Mouse (Mus musculus): ENCODE data around the gene Gltpd2. TPM values are rescaled to one million over a fixed set of nuclear protein-coding genes. Genes with fewer than 3 reads are reported as not detected.
"Not testable (repeated sequence)": the region's sequence is repeated elsewhere in the genome, so short reads cannot be mapped to it uniquely, and the experiment has no call there.

Gltpd2 gene
- total RNA-seq (2022), result not detected

GRCm38 (mm10) chr11:70518923-70519322, at the start of gene Gltpd2:
Gene Gltpd2 (plus strand): TSS chr11:70519196.
- DNase-seq (ENCODE audit: low spot score), result no peak

- no peak for DNase-seq (ENCODE audit: low spot score)
Observed at GRCm38 (mm10) chr11:70469764-70470163, 49.2 kb upstream of the Gltpd2 start.

DNA sequence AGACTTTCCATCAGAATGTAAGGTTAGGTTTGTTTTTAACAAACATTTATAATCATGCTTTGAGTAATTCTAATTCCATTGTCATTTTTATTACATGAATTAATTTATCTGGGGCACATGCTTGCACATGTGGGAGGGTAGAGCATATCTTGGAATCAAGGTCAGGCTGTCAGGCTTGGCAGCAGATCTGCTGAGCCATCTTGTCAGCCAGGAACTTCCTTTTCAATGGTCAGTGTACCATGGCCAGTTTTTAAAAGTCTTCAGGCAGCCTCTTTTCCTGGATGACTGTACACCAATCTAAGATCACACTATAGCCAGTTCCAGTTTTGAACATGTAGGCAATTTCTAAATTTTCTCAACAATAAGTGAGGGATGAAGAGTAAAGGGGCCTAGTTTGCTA, 46.3 kb upstream of the Gltpd2 start:
- DNase-seq (ENCODE audit: low spot score), result no peak

DNA sequence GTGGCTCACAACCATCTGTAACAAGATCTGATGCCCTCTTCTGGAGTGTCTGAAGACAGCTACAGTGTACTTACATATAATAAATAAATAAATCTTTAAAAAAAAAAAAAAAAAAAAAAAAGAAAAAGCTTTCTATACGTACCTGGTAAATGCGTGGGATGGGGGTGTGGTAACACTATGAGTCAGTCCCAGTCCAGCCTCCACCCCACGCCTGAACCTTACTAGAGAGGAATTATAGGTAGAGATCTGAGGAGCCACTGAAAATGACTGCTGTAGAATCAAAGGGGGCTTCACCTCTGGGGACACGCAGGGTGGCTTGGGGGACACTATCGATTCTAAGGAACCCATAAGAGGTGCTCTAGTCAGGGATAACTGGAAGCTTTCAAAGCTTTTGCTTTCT, 45.7 kb upstream of the Gltpd2 start:
- DNase-seq (ENCODE audit: low spot score), result not testable (repeated sequence)

DNA sequence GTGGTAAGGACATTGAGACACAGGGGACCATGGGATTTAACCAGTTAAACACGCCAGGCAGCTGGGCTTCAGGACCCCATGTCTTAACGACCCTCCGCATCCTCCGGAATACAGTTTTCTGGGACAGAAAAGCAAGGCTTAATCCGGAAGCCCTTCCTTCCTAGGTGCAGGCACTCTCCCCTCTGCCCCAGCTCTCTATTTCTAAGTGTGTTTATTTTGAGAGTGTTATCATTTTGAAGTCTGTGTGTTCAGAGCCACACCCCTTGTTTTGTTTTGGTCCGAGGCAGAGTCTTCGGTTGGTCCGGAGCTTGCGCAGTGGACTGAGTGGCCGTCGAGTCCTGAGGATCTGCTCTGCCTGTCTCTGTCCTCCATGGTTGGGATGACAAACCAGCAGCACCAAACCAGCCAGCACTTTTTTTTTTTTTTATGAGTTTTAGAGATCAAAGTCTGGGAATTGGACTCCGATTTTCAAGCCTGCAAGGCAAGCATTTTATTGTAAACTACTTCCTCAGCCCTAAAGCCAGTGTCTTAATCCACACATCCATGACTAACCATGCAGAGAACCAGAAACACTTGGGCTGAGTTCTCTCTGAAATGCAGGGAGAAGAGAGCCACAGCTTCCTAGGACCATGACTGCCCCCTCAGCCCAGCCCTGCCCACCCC, 44.0 kb upstream of the Gltpd2 start:
- no peak for DNase-seq (ENCODE audit: low spot score)

- DNase-seq (ENCODE audit: low spot score), result no peak
Observed at GRCm38 (mm10) chr11:70485498-70485897, 33.5 kb upstream of the Gltpd2 start.

GRCm38 (mm10) chr11:70487816-70488215, 31.2 kb upstream of the Gltpd2 start:
- DNase-seq (ENCODE audit: low spot score), result peak; percentile 51

- DNase-seq (ENCODE audit: low spot score), result no peak
Observed at GRCm38 (mm10) chr11:70489138-70489537, 29.9 kb upstream of the Gltpd2 start.

DNA sequence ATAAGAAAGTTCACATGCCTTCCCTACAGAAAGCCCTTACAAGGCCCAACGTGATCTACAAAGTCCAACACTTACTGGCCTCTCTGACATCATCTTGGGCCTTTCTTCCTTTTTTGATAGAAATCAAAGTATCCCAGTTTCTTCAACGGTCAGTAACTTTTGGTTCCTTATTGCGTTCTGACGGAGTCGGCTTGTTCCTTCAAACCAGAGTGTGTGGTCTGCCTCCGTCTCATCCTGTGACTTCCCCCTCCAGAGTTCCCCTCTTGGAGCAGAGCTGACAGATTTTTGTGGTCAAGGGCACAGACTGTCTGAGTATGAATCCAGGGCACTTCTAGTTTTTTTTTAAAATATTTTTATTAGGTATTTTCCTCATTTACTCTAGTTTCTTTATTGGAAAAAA, 29.3 kb upstream of the Gltpd2 start:
- DNase-seq (ENCODE audit: low spot score), result no peak

DNA sequence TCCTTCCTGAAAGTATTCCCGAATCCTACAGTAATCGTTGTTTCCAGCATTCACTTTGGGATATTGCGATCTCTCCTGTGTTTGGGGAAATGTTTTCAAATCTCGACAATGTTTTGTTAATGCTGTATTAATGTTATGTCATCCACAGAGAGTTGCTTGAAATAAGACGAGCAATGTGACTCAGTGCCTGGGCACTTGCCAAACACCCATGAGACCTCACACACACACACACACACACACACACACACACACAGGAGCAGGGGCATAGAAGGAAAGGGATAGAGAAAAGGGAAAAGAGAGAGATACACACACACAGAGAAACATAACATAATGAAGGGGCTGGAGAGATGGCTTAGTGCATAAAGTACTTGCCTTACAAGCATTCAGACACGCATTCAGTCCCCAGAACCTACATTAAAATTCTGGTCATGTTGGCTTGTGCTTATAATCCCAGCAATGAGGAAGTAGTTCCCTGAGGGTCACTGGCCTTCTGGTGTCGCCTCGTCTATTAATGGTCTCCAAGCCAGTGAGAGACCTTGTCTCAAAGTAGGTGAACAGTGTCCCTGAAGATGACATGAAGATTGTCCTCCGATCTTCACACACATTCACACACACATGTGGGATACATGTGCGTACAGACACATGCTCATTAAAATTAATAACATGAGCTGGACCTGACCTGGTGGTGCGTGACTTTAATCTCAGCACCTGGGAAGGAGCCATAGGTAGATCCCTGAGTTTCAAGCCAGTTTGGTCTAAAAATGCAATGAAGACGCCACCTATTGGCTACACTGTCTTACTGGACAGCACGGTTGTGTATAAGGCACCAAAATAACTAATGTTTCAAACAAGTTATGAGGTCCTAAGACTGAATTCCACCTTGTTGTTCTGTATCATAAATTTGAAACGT, 19.2 kb upstream of the Gltpd2 start:
- DNase-seq (ENCODE audit: low spot score), result no peak

DNA sequence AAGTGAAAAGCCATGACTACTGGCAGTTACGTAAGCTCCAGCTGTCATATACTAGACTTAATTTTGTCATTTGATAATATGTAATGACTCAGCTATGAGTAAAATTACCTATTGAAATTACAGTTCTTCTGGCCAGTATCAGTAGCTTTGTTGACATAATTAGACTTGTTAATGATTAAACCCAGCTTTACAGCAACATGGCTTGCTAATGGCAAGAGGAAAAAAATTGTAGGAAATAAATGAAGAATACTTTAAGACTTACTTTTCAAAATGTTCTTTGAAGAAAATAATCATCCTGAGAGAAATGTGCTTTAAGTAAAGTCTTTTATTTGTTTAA, 18.6 kb upstream of the Gltpd2 start:
- no peak for DNase-seq (ENCODE audit: low spot score)

GRCm38 (mm10) chr11:70502018-70502417, 17.0 kb upstream of the Gltpd2 start:
- no peak for DNase-seq (ENCODE audit: low spot score)

GRCm38 (mm10) chr11:70504970-70505369, 14.0 kb upstream of the Gltpd2 start, which contains the start of gene Tm4sf5:
Gene Tm4sf5 (plus strand): TSS chr11:70505244.
- DNase-seq (ENCODE audit: low spot score), result no peak

DNA sequence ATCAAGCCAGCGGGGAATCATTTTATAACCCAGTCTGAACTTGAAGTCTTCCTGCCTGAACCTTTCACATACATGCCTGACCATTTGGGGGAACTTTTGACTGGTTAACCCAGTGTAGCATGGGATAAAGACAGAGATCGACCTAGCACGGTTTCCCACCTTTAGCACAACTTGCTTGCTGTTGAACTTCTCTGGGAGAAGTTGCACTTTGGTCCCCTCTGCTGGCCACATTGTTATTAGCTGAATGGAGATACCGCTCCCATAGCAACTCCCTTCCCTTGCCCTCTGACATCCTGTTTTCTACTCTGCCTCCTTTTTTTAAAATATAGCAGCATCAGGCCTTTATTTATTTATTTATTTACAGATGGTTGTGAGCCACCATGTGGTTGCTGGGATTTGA, 12.6 kb upstream of the Gltpd2 start:
- peak; percentile 84 for DNase-seq (ENCODE audit: low spot score)

GRCm38 (mm10) chr11:70506962-70507515, 12.0 kb upstream of the Gltpd2 start:
- no peak for DNase-seq (ENCODE audit: low spot score)

- no peak for DNase-seq (ENCODE audit: low spot score)
Observed at GRCm38 (mm10) chr11:70509753-70510564, 9.0 kb upstream of the Gltpd2 start.

DNA sequence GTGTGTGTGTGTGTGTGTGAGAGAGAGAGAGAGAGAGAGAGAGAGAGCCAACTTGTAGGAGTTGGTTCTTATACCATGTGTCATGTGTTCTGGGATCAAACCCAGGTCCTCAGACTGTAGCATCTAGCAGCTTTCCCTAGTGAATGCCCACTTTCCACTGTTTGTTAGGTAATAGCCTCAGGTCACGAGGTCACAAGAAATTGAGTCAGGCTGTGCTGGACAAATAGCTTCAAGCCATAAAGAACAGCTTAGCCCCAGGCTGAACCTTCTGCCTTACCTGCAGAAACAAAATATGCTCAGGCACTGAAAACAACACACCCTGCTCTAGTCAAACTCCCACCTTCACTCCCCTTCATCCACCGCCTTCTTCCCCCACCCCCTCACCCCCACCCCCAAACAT, 7.8 kb upstream of the Gltpd2 start:
- DNase-seq (ENCODE audit: low spot score), result no peak

DNA sequence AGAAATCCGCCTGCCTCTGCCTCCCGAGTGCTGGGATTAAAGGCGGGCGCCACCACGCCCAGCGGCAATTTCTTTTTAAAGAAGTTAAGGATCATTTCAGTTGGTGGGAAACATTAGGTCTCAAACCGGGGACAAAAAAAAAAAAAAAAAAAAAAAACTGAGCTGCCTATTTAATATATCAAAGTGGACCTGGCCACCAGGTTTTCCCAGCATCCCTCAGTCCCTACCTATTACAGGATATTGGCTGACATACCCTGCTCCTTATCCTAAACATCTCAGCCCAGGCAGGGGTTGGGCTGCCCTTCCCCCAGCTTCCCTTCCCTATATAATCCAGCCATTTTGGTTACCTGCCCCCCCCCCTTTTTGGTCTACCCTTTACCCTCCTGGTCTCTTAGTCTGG, 7.2 kb upstream of the Gltpd2 start:
- no peak for DNase-seq (ENCODE audit: low spot score)

DNA sequence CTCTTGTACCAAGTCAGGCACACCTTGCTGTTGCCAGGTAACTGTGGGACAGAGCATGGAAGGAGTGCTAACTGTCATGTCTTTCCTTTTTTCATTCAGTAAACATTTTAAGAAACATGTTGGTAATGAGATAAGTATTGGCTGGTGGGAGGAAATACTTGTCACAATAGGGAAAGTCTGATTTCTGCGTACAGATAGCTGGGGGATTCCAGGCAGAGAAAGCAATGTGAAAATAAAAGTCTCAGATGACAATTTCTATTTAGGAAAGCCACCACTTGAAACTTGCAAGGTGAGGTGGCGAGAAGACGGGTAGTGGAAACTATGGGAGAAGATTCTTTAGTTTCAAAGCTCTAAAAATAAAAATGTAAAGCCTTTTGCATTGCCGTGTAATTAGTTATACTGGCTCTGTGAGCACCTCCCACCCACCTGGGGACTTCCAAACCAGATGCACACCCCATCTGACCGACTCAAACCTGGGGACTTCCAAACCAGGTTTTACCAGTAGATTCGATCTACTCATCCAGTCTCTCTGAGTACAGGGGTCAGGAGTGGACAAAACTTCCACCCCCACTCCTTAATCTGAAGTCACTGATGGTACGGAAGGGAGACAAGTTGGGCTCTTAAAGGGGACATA, 6.2 kb upstream of the Gltpd2 start:
- DNase-seq (ENCODE audit: low spot score), result no peak

DNA sequence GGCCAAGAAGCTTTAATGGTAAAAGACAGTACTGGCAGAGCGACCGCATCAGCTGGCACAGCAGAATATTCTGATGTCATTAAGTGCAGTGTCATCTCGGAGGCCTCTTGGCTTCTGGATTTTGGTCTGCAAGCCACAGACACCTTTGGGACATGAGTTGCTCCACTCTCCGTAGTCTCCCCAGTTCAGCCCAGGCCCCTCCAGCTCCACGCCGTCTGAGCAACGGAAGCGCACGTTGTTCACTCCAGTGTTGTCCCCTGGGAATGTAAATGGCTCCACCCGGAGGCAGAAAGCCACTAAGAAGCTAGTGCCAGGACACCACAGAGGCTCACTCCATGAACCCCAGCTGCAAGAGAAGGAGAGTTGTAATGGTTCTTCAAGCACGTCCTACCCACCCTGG, 5.5 kb upstream of the Gltpd2 start:
- DNase-seq (ENCODE audit: low spot score), result no peak

DNA sequence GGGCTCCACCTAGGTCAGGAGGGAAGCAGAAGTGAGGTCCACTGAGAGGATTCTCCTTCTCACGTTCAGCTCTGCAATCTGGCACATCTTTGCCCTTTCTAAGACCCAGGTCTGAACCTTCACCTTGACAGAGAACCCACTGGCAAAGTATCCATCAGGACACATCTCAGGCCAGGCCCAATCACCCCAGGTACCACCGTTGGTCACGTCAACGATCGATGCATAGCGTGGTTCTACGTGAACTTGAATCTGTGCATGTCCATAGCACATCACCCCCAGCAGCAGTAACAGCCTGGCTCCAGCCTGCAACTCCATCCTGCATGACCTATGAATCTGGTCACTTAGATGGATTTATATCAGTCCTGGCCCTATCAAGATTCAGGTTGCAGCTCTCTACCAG, 4.7 kb upstream of the Gltpd2 start, which contains the start of gene Vmo1:
Gene Vmo1 (minus strand): TSS at position 329 of the 400 bp plus-strand sequence.
- no peak for DNase-seq (ENCODE audit: low spot score)
